In the genomic region with DNA sequence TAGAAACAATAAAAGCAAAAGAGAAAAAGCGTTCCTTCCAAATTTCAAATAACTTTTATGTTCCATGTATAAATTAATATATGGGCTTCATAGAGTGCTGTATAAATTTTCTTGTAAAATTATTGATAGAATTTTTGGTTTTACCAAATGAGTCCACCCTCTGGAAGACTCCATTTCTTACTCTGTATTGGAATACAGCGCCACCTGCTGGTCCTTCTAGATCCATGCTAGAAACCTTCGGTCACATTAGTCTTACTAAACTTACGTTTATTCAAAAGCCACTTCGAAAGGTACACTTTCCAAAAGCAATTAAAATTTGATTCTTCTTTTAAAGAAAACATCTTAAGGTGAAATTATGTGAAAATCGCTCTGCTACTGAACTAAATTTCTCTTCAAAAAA, we compare ENCODE assay signal across 9 mouse cellular contexts.
DNase-seq lines count a peak whose midpoint lies in the region; ATAC-seq and TF ChIP-seq lines count a peak whose summit lies in the region.
"Had no signal": no experiment of that assay in that cellular context is flagged by ENCODE, and none has a peak within 500 bp of the region (broad histone marks: within the 10 kb centered on the region; RNA-seq: fewer than 3 reads in every experiment).

No protein-coding gene starts in this region.

- TF ChIP-seq POLR2A in thymus, adult 2 months (IDR thresholded peaks at IDR 0.05; ENCODE audit: control insufficient read depth, extremely low read depth, insufficient read depth, low read length, poor library complexity), result no peak

- TF ChIP-seq CTCF in thymus, adult 2 months (IDR thresholded peaks at IDR 0.05; ENCODE audit: borderline replicate concordance, control insufficient read depth, extremely low read depth, insufficient read depth, low read length, poor library complexity), result no peak
- peak; percentile 55; the same call in 1 of the 2 replicates for TF ChIP-seq CTCF in liver, embryonic 14.5 days (IDR thresholded peaks at IDR 0.05; ENCODE audit: low read depth)

- peak; percentile 22 for DNase-seq in thymus, adult 2 months
- DNase-seq in thymus, adult 18-20 months, result no peak
- DNase-seq in adrenal gland, postnatal 10 days, result peak; percentile 71
- peak; percentile 29 for DNase-seq in embryo, embryonic 11.5 days (ENCODE audit: low read depth, low spot score)
- DNase-seq in liver, embryonic 14.5 days (ENCODE audit: low read depth in 3 of 3, low spot score in 3 of 3), result peak; percentile 6 to 23 (median 14)
- DNase-seq in right cerebral cortex, postnatal 36 days (ENCODE audit: low spot score in 2 of 2), result peak; percentile 9 to 17
- no peak for DNase-seq in spleen, postnatal 36 days (ENCODE audit: low spot score in 2 of 2)

- no peak overlapping the region for H3K27ac ChIP-seq in thymus, adult 2 months (ENCODE audit: control insufficient read depth, insufficient read depth, low read length)
- H3K27ac ChIP-seq in kidney, embryonic 16.5 days (ENCODE audit: low read length), result no peak overlapping the region
- H3K27ac ChIP-seq in liver, embryonic 14.5 days, result no peak overlapping the region
- H3K27ac ChIP-seq: neural tube, embryonic 12.5 days had no signal

- H3K4me3 ChIP-seq in thymus, adult 2 months (ENCODE audit: control insufficient read depth, insufficient read depth, low read length), result no peak overlapping the region
- no peak overlapping the region for H3K4me3 ChIP-seq in kidney, embryonic 16.5 days (ENCODE audit: low read length)
- H3K4me3 ChIP-seq in liver, embryonic 14.5 days (ENCODE audit: insufficient read depth in 1 of 2, low read depth in 2 of 2, low read length in 2 of 2), result no peak overlapping the region
- H3K4me3 ChIP-seq: neural tube, embryonic 12.5 days had no signal

- TF ChIP-seq EP300 in liver, embryonic 14.5 days (IDR thresholded peaks at IDR 0.05; ENCODE audit: low read depth), result no peak

- no peaks in the 10 kb centered on the region for H3K27me3 ChIP-seq in thymus, adult 2 months (ENCODE audit: control insufficient read depth, insufficient read depth, low read length)
- H3K27me3 ChIP-seq in kidney, embryonic 16.5 days (ENCODE audit: insufficient read depth, low read length), result no peaks in the 10 kb centered on the region
- H3K27me3 ChIP-seq in liver, embryonic 14.5 days (ENCODE audit: control insufficient read depth, insufficient read depth, low read length), result no peaks in the 10 kb centered on the region
- H3K27me3 ChIP-seq: neural tube, embryonic 12.5 days had no signal

- H3K36me3 ChIP-seq in thymus, adult 2 months (ENCODE audit: control insufficient read depth, insufficient read depth, low read length), result no peaks in the 10 kb centered on the region
- no peaks in the 10 kb centered on the region for H3K36me3 ChIP-seq in kidney, embryonic 16.5 days (ENCODE audit: insufficient read depth, low read length)
- no peaks in the 10 kb centered on the region for H3K36me3 ChIP-seq in liver, embryonic 14.5 days (replicated peaks; ENCODE audit: control insufficient read depth, insufficient read depth, low read depth)
- H3K36me3 ChIP-seq: neural tube, embryonic 12.5 days had no signal

- H3K9me3 ChIP-seq in kidney, embryonic 16.5 days (ENCODE audit: low read length), result no peaks in the 10 kb centered on the region
- no peaks in the 10 kb centered on the region for H3K9me3 ChIP-seq in liver, embryonic 14.5 days (ENCODE audit: control insufficient read depth, low read length)
- H3K9me3 ChIP-seq: neural tube, embryonic 12.5 days had no signal

- no peak overlapping the region for H3K4me2 ChIP-seq in kidney, embryonic 16.5 days (replicated peaks; ENCODE audit: low read depth, low read length)
- no peak overlapping the region for H3K4me2 ChIP-seq in liver, embryonic 14.5 days (ENCODE audit: low read depth)
- H3K4me2 ChIP-seq: neural tube, embryonic 12.5 days had no signal

- WGBS in thymus, adult 2 months, result 30% methylated on average over 6 of the region's 6 CpGs
- WGBS in kidney, embryonic 16.5 days, result 51% methylated on average over 6 of the region's 6 CpGs
- 39% methylated on average over 6 of the region's 6 CpGs for WGBS in liver, embryonic 14.5 days (ENCODE audit: insufficient replicate concordance)

- no peaks in the 10 kb centered on the region for H3K4me1 ChIP-seq in thymus, adult 2 months (replicated peaks; ENCODE audit: control insufficient read depth, insufficient read depth, low read length)
- H3K4me1 ChIP-seq in kidney, embryonic 16.5 days (ENCODE audit: insufficient read depth, low read length), result peaks cover under 1% of the 10 kb centered on the region
- no peaks in the 10 kb centered on the region for H3K4me1 ChIP-seq in liver, embryonic 14.5 days (replicated peaks; ENCODE audit: control insufficient read depth in 2 of 2, insufficient read depth in 2 of 2, low read length in 1 of 2)
- H3K4me1 ChIP-seq: neural tube, embryonic 12.5 days had no signal

- ATAC-seq in kidney, embryonic 16.5 days (ENCODE audit: low FRiP score, low TSS enrichment), result peak; percentile 63; the same call in 1 of the 2 replicates
- no peak for ATAC-seq in liver, embryonic 14.5 days (ENCODE audit: insufficient read depth)

- H3K9ac ChIP-seq in kidney, embryonic 16.5 days (replicated peaks; ENCODE audit: low read length), result no peak overlapping the region
- no peak overlapping the region for H3K9ac ChIP-seq in liver, embryonic 14.5 days (replicated peaks)
- H3K9ac ChIP-seq: neural tube, embryonic 12.5 days had no signal

Comparison
In these comparisons a context has a peak if more than half of its experiments do, and no peak if none do; other contexts are left out.
1. DNase-seq: peak in thymus, adult 2 months (single experiment), adrenal gland, postnatal 10 days (single experiment), embryo, embryonic 11.5 days (single experiment), liver, embryonic 14.5 days (3 of 3) and right cerebral cortex, postnatal 36 days (2 of 2); none in thymus, adult 18-20 months (0 of 2) and spleen, postnatal 36 days (0 of 2).